Mouse (Mus musculus): Measurements from ENCODE around the gene Cuedc1. TPM values are rescaled to one million over a fixed set of nuclear protein-coding genes. Genes with fewer than 3 reads are reported as not detected.
A peak's percentile ranks its signal among the peaks of the same experiment; 100 is the strongest.

The Cuedc1 gene
- polyA plus RNA-seq, 1 experiment, result 53.2 TPM

DNA sequence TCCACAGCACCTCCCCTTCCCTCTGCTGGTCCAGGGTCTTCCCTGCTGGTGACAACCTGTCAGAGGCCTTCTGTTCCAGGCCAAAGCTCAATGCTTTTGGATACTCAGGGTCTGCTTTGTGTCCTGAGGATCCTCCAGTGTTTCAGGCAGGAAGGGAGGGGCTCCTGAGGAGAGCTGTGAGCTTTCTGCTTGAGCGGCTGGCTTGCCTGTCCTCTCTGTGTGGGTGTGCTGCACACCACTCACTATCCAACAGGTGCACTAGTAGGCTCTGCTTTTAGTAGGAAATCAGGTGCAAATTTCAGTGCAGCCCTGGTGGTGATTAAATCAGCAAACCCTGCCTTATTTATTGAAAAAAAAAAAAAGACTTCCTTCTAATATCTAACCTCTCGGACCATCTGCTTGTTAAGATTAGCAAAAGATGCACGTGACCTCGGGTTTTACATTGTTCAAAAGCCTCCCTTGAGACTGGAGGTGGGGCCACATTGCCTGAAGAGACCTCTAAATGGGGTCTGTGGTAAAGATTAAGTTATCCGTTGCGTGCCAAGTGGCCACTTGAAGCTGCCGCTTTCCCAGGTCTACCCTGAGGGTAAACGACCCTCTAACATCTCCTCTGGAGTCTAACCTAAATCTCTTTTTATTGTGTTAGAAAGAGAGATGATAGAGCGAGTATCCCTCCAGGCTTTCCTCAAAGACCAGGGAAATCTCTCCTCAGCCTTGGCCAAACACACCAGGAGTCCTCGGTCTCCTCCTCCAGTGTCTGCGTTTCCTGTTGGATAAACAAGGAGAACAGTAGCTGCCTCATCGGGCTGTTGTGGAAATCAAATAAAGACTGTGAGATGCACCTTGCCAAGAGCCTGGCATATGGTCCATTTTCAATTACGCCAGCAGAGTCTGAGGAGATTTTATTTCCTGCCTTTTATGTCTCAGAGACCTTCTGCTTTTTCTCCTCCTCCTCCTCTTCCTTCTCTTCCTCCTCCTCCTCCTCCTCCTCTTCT, 42.5 kb downstream of the Cuedc1 start:
- peak; percentile 76 for DNase-seq (ENCODE audit: low read depth)
- TF ChIP-seq POLR2A (IDR thresholded peaks at IDR 0.05; ENCODE audit: borderline replicate concordance, extremely low read depth, insufficient read depth, insufficient read length, poor library complexity, severe bottlenecking), result no peak
- TF ChIP-seq CTCF (IDR thresholded peaks at IDR 0.05; ENCODE audit: borderline replicate concordance, extremely low read depth, insufficient read depth, insufficient read length), result no peak

DNA sequence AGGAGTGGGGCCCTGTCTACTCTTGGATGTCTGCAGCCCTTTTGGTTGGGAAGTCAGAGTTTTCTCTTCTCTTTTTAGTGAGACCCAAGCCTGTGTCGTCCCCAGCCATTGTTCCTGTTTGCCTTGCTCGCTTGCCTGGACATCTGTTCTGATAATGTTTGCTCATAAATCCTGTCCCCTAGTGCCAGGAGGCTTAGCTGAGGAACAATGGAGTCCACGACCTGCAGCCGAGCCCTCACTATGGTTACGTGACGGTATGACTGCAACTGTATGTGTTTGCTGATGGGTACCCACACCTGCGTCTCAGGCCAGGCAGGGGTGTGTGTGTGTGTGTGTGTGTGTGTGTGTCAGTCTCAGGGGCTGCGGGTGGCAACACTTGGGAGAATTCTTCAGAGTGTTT, 44.5 kb downstream of the Cuedc1 start:
- TF ChIP-seq CTCF (IDR thresholded peaks at IDR 0.05; ENCODE audit: borderline replicate concordance, extremely low read depth, insufficient read depth, insufficient read length) (no peak), POLR2A (IDR thresholded peaks at IDR 0.05; ENCODE audit: borderline replicate concordance, extremely low read depth, insufficient read depth, insufficient read length, poor library complexity, severe bottlenecking) (no peak)
- peak; percentile 74 for DNase-seq (ENCODE audit: low read depth)

DNA sequence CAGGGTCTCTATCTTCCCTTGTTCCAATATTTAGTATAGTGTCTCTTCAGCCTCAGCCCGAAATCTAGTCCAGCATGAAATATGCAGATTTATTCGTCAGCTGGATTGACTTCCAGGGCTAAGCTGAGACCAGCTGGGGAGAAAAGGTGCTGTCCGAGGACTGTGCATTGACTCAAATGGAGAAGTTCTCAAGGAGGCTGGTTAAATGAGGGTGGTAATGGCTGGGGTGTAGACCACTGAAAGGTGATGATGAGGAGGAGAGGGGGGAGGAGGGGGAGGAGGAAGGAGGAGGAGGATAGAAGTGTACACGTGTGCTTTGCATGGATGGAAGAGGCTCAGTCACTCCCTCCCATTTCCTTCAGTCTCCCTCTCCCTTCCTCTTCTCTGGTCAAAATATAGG, 46.2 kb downstream of the Cuedc1 start:
- no peak for DNase-seq (ENCODE audit: low read depth)
- no peak for TF ChIP-seq CTCF (IDR thresholded peaks at IDR 0.05; ENCODE audit: borderline replicate concordance, extremely low read depth, insufficient read depth, insufficient read length)
- TF ChIP-seq POLR2A (IDR thresholded peaks at IDR 0.05; ENCODE audit: borderline replicate concordance, extremely low read depth, insufficient read depth, insufficient read length, poor library complexity, severe bottlenecking), result no peak

DNA sequence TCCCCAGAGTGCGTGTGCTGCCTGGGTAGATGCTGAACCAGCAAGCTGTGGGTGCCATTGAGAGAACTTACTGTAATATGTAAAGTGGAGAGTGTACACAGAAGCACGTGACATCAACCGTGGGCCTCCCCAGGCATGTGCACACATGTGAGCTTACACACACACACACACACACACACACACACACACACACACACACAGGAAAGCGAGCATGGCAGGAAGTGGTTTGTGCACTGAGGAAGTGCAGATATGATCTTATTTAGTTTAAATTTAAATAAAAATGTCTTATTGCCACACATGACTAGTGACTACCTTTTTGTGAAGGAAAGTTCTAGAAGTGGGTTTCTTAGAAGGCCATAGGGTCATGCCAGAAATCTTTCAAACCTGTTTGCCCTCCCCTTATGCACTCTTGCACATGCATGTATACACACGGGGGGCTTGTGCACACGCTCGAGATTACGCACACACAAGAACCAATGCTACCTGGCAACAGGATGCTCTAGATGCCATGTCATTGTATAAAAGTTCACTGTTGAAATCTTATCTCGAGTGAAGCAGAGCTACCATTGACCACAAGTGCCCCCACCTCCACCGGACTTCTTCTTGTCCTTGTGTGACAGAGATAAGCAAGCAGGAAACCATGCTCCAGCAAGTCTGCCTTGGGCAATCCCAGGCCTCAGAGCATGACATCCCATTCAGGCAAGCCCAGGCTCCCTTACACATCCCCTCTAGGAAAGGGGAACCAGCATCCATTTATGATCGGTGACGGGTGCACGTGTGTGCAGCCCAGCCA, 47.6 kb downstream of the Cuedc1 start:
- no peak for DNase-seq (ENCODE audit: low read depth)
- TF ChIP-seq CTCF (IDR thresholded peaks at IDR 0.05; ENCODE audit: borderline replicate concordance, extremely low read depth, insufficient read depth, insufficient read length), result no peak
- no peak for TF ChIP-seq POLR2A (IDR thresholded peaks at IDR 0.05; ENCODE audit: borderline replicate concordance, extremely low read depth, insufficient read depth, insufficient read length, poor library complexity, severe bottlenecking)

DNA sequence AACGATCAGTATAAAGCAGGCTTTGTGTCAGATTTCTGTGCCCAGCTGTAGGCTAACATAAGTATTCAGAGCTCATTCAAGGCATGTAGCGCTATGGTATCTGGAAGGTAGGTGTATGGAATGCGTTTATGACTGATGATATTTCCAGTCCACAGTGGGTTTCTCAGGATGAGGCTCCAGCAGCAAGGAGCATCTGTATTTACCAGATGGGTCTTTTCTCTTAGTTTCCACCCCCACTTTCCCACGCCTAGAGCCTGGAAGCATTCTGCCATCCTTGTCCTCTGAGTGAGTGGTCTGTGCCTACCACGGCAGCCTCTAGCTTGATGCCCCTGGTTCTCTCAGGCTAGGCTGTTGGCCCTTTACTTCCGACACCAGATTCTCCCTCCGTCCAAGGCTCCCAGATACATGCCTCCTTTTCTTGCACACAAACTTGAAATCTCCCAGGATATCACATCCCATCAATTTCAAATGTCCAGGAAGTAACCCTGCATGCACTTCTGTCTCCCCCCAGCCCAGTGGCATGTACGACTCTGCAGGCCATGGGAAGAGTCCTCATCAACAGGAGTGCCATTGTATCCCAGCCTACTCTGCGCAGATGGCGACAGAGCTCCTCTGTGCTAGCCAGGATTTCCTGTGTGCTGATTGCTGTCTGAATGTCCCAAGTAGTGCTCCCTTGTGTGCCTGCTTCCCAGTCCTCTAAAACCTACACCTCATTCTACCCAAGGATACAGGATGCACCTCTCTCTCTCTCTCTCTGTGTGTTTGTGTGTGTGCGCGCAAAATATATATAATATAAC, 48.6 kb downstream of the Cuedc1 start:
- peak; percentile 55 for DNase-seq (ENCODE audit: low read depth)
- TF ChIP-seq CTCF (IDR thresholded peaks at IDR 0.05; ENCODE audit: borderline replicate concordance, extremely low read depth, insufficient read depth, insufficient read length) (no peak), POLR2A (IDR thresholded peaks at IDR 0.05; ENCODE audit: borderline replicate concordance, extremely low read depth, insufficient read depth, insufficient read length, poor library complexity, severe bottlenecking) (no peak)

DNA sequence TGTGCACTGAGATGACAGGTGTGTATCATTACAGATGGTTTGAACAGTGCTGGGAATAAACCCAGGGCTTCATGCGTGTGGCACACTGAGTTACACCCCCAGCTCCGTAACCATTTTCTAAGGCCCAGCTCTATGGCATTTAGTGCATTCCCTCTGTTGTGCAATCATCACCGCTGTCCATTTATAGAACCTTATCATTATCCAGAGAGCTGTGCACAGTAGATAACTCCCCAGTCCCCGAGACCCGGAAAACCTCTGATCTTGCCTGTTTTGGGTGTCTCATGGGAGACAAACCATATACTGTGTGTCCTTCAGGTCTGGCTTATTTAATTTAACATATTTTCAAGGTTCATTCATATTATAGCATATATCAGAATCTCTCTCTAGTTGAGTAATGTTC, 49.5 kb downstream of the Cuedc1 start:
- no peak for DNase-seq (ENCODE audit: low read depth)
- TF ChIP-seq POLR2A (IDR thresholded peaks at IDR 0.05; ENCODE audit: borderline replicate concordance, extremely low read depth, insufficient read depth, insufficient read length, poor library complexity, severe bottlenecking) (no peak), CTCF (IDR thresholded peaks at IDR 0.05; ENCODE audit: borderline replicate concordance, extremely low read depth, insufficient read depth, insufficient read length) (no peak)

DNA sequence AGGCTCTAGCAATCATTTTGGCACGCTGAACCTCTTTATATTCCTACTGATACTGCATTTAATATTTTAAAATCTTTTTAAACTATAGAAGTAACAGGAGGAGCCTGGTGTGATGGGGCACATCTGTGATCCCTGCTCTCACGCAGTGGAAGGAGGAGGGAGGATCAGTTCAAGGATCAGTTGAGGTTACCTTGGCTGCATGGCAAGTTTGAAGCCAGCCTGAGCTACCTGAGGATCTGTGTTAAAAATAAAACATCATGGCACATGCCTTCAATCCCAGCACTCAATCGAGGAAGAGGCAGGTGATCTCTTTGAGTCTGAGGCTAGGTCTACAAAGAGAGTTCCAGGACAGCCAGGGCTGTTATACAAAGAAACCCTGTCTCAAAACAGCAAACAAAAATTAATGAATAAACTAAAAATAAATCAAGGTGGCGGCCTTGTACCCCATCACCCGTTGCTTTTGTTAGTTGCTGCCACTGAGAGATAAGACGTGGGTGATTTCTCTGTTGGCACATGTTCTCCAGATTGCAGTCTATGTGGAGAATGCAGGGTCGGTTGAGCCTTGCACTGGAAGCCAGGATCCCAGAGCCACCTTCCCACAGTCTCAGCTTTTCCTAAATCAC, 50.3 kb downstream of the Cuedc1 start:
- no peak for DNase-seq (ENCODE audit: low read depth)
- TF ChIP-seq POLR2A (IDR thresholded peaks at IDR 0.05; ENCODE audit: borderline replicate concordance, extremely low read depth, insufficient read depth, insufficient read length, poor library complexity, severe bottlenecking), result no peak
- TF ChIP-seq CTCF (IDR thresholded peaks at IDR 0.05; ENCODE audit: borderline replicate concordance, extremely low read depth, insufficient read depth, insufficient read length), result no peak

DNA sequence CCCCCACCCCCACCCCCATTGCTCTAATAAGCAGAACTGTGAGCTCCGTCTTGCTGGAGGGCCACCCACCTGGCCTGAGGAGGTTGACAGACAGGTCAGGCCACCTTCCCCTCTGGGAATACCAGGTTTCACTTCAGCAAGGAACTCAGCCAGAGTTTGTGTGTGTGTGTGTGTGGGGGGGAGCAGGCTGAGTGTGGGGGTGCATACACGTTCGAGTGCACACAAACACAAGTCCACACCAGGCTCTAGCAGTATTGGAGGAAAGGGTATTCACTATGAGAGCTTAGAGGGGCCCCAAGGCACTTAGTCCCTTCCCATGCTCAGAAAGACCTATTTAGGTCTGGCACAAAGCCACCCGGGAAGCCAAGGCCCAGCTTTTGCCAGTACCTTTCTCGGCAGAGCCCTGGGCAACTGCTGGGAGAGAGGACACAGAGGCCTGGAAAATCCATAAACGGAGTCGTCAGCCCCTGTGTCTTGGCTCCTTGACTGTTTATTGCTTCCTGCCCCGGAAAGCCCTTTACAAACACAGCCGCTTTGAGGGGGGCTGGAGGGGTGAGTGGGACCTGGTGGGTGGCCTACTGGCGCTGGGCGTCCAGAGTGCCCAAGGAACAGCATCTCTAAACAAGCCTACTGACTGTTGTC, 50.9 kb downstream of the Cuedc1 start:
- no peak for TF ChIP-seq POLR2A (IDR thresholded peaks at IDR 0.05; ENCODE audit: borderline replicate concordance, extremely low read depth, insufficient read depth, insufficient read length, poor library complexity, severe bottlenecking)
- TF ChIP-seq CTCF (IDR thresholded peaks at IDR 0.05; ENCODE audit: borderline replicate concordance, extremely low read depth, insufficient read depth, insufficient read length), result no peak
- DNase-seq (ENCODE audit: low read depth), result peak; percentile 84

DNA sequence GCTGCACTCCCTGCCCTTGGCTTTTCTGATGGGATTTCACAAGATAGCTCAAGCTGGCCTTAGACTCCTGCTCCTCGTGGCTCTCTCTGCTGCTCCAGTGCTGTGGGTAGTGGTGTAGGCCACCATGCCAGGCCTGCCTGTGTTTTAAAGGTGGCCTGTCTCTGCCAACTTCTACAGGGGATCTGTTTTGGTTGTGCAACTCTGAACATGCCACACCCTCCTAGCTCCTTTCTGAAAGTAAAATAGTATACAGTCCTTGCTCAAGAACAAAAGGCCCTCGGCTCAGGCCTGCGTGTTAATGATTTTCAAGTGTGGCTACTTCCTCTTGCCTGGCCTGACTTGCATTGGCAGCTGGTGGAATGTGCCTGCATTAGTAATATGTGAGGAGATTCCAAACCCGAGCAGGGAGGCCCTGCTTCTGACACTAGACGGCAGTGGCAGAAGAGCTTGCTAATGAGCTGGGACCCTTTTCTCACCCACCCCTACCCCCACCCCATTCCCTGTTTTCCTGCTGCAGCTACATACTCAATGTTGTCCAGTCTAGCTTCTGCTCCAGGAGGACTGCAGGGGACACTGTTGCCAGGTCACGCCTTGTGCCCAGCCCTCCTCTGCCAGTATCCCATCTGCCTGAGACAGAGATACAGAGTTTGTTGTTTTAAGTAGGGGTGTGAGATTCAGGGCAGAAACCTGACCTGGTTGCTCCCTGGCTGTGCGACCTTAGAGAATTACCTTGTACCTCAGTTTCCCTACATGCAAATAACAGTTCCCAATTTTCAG, 53.7 kb downstream of the Cuedc1 start:
- DNase-seq (ENCODE audit: low read depth), result peak; percentile 75
- TF ChIP-seq POLR2A (IDR thresholded peaks at IDR 0.05; ENCODE audit: borderline replicate concordance, extremely low read depth, insufficient read depth, insufficient read length, poor library complexity, severe bottlenecking), result no peak
- no peak for TF ChIP-seq CTCF (IDR thresholded peaks at IDR 0.05; ENCODE audit: borderline replicate concordance, extremely low read depth, insufficient read depth, insufficient read length)

Data from brain, embryonic 14.5 days (tissue).